Mouse (Mus musculus): ENCODE results near the gene Ppfia4.

- TF ChIP-seq CHD2 (IDR thresholded peaks at IDR 0.05; ENCODE audit: low read depth, low read length) (no peak), MAFK (IDR thresholded peaks at IDR 0.05; ENCODE audit: insufficient read depth, low read depth, low read length) (no peak), HCFC1 (IDR thresholded peaks at IDR 0.05; ENCODE audit: borderline replicate concordance, insufficient read depth, low read length) (no peak), ZNF384 (IDR thresholded peaks at IDR 0.05; ENCODE audit: low read depth, low read length) (no peak)
Observed at GRCm38 (mm10) chr1:134331879-134332635, 671 bp downstream of the Ppfia4 start.

All from ES-E14 (cell line).